Mouse (Mus musculus) thymus, adult 18-20 months (tissue): ENCODE results near the gene Ergic2.

Source experiments
- DNase-seq, 2 experiments: peaks; one replicate each; pipeline ENCODE4 v3.0.0; 2022; ENCODE audit warnings: mixed read lengths in 2 of 2

Ergic2 gene

DNA sequence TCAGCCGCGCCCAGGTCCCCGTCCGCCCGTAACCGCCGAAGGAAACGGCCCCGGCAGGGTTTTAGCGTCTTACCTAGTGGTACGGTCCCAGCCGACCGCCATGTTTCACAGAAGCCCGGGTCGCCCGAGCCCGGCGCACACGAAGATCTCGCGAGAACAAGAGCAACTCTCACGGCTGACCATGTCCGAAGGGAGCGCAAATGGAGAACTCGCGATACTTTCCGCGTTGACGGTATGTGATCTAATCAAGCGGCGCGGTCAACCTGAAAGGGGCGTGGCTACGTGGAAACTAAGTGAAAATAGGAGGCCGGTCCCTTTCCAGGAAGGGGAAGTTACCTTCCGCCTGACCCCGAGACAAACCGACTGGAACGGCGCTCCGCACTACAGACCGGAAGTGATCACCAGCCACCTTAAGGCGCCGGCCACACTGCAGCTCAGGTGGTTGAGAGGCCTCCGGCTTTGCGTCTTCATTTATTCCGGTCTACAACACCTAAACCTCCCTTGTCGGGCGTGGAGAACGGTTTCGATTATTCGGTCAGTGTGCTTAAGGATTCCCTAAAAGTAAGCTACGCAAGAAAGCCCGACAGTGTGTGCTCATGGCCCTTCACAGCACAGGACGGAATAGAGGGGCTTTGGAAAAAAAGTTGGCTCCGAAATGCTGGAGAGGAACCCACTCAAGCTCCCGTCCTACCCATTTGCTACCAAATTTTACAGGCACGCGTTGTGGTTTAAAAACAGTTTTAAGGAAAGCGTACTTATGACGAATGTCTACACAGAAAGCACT is at the start of gene Ergic2:
Gene Ergic2 (minus strand): TSS at position 478 of the 784 bp plus-strand sequence.
- DNase-seq: peak; percentile 91 to 95

DNA sequence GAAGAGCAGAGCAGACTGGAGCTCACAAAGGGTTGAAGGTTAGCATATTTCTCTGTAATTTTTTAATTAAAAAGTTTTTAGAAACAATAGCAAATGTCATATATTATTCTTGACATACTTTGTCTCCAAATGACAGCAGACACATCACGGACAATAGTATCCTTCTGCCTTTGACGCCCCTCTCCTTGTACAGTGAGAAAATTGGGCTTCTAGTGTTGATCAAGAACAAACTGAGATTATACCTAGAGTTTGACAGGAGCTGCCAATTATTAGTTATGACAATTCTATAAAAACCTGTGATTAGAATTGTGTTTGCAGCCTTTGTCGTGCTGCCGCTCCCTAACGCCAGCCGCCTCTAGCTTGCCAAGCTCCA is 48.5 kb upstream of the Ergic2 start:
- no peak for DNase-seq

DNA sequence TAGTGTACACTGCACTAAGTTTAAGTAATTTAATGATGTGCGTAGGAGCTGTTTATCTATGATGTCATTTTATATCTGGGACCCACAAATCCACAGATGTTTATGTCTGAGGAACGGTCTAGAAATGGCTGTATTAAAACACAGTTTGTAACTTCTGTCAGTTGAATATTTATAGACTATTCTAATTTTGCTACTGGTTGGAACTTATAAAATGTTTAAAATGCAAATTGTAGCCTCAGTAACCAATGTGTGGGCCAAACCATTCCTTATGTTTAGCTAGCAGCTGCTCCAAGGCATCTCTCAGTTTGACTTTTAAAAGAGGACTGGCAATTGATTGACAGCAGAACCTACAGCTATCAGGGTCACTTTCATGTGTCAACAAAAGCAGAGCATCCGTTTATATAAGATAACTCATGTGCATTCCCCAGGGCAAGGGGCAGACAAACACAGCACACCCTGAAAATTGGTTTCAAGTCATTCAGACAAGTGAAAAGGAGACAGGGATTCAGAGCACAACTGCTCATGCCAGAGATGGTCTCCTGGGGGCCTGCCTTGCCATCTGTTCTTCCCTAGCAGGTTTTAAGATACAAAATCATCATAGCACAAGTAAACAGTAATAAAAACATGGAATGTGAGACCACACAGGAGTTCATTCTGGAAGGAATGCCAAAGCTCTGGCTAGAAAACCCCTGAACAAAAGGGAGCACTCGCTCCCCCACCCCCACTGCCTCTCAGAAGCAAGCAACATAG is 48.0 kb upstream of the Ergic2 start:
- no peak for DNase-seq

DNA sequence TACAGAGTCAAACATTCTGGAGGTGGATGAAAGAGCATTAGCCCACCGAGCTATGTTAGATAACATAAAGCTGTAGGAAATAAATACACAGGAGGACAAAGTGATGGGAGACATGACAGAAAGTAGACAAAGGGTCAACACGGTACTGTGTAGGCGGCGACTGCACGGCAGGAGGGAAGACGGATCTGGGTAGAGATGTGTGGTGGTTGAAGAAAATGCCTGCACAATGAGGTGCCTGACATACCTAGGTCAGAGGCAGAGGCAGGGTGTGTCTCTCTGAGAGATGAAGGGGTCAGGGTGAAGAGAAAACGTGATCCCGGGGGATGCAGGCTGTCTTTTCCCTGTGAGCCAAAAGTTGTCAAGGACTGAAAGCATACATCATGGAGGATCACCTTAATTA is 46.9 kb upstream of the Ergic2 start:
- DNase-seq: no peak

DNA sequence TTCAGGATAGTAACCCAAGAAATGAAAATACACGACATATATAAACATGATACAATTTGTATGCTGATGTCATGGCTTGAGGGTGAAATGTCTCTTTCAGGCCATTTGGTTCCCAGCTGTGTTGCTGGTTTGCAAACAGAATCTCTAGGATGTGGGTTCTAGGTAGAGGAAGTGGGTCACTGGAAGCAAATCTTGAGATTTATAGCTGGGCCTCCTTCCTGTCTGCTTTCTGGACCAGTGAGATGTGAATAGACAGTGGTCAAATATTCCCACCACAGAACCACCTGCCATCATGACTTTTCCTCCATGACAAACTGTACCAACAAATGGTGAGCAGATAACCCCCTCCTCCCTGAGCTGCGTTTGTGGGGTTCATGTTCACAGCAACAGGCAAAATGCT is 45.6 kb upstream of the Ergic2 start:
- DNase-seq: no peak

DNA sequence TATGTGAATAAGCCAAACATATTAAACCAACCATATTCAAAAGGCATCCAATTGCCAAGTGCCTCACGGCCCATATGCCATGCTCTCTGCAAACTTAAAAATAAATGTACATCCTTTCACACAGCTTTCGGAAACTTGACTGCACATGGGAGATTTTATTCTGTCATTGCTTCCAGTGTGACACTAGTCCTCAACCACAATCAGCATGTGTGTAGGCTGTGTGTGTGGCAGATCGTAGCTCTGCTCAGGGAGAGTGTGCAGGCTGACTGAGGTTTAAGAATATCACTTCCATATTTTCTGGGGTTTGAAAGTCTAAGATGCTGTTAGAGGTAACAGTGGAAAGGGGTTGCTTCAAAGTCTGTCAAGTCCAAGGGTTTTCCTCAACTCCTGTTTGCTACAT is 43.9 kb upstream of the Ergic2 start:
- DNase-seq: no peak

DNA sequence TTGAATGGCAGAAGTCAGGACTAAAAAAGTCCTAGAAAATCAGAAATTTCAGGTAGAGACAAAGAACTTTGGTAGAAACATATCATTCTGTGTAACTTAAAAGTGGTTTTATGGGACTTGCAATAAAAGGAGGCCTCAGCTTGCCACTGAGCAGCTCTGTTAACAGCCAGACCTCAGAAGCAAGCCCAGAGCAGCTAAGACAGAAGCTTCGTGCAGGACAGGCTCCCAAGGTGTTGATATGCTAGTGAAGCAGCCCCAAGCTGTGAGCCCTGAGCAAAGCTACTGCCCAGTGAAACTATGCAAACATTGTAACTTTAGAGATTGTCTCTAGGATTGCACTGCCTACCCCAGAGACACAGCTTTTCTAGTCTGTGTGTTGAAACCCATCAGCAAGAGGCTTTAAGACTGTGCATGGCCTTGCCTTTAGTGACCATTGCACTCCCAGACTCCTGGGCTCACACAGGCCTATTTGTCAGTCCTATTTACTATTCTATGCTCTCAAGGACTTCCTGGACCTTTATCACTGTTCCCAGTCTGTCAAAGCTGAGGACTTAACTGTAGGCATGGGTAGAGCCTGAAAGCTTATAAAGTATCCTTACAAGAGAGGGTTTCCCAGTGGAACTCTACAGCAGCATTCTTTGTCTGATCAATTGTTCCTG is 43.4 kb upstream of the Ergic2 start:
- DNase-seq: no peak

DNA sequence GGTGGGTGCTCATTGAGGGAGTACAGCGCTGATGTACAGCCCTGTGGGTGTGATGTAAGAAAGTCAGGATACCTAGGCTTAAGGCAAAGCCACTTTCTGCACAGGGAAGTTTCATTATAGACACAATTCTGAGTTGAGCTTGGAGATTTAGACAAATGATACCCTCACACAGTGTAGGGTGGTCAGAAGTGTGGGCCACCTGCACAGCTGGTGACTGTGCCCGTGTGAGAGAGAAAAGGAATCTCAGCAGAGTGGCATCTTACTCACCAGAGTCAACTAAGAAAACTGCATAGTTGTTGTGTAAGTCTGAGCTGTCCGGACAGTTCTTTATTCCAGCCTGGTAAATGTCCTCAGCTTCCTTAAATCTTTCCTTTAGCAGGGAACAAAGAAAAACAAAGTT is 37.0 kb upstream of the Ergic2 start:
- DNase-seq: no peak

DNA sequence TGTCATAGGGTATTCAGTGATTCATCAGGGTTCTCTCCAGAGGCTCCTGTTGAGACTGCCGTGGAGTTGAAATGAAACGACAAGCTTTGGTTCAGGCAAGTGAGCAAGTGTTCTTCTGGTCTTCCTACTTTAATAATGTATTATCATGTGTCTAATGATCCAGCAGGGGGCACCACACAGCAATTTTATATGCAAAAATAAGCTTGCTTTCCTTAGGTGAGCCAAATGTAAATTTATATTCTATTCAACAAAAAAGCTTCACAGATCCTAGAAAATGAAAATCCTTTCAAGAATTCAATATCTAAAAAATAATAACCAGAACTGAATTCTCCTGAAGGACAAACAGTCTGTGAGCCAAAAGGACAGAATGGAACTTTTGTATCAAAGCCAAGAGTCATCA is 36.5 kb upstream of the Ergic2 start:
- DNase-seq: no peak

DNA sequence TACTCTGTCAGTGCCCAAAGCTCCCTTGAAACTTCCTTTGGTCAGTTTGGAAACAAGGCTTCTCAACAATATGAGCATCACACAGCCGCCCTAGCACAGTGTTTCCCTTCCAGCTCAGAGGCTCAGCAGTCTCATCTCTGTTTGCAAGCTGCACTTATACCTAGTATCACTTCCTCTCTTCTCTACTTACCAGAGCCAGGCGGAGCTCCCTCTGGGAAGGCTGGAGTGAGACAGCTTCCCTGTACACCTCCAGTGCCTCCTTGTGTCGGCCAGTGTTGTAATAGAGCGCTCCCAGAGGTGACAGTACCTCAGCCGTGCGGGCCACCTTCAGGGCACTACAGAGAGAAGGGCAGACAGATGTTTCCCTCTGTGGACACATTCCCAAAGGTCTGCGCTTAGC is 34.4 kb upstream of the Ergic2 start:
- no peak for DNase-seq

DNA sequence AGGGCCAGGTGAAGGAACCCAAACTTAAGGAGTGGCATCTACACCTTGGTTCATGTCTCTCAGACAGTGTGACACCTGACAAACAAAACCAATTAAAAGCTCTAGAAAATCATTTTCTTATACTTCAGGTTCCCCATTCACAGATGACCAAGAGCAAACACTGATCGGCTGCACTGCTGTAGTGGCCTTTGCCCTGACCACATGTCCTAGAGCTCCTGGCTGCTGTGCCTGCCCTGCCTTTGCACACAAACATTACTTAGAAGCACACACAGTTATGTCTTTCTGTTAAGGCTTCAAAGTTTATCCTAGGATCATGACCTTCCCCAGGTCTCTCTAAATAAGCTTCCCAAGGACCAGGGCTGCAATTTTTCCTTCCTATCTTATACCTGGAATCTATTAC is 32.7 kb upstream of the Ergic2 start:
- DNase-seq: no peak

DNA sequence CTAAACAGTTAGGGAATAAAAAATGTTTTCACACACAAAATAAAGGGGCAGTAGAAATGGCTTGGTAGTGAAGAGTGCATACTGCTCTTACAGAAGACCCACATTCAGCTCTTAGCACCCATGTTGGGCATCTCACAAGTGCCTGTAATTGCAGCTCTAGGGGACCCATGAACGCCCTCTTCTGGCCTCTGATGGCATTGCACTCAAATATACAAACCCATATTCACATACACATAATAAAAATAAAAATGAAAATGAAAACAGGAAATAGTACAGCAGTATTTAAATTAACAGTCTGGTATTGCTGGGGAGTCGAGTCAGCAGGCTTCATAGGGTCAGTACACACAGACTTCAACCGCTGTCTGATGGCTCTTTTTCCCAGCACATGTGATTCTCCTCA is 30.1 kb upstream of the Ergic2 start:
- no peak for DNase-seq

DNA sequence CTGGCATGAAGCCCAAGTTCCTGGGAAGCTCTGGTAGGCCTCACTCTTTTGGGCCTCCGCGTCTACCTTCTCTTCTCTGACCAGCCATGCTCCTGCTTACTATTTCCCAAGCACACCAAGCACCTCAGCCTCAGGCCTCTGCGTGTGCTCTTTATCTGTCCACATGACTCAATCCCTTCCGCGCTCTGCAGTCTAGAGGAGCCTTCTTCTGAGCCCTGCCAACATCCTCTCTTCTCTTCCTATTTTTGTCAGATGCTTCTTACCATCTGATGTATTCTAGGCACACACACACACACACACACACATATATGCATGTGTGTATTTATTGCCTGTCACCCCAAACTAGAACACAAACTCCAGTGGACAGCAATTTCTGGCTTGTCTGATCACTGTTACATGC is 29.5 kb upstream of the Ergic2 start:
- DNase-seq: no peak

DNA sequence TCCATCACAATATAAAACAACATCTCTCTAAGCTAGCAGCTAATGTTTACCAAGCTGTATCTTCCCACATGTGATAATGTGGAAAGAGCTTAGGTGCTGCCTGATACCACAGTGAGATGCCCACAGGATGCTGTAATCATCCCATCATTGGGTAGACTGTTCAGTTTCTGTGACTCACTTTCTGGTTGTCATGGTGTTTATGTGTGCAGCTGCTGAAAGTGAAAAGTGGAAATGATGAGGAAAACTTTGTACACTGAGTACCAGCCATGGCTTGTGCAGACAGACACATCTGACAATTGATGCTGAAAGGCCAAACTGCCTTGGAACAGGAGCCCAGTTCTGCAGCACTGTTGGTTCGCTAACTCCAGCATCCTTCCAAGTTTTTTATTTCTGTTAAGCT is 27.1 kb upstream of the Ergic2 start:
- no peak for DNase-seq

DNA sequence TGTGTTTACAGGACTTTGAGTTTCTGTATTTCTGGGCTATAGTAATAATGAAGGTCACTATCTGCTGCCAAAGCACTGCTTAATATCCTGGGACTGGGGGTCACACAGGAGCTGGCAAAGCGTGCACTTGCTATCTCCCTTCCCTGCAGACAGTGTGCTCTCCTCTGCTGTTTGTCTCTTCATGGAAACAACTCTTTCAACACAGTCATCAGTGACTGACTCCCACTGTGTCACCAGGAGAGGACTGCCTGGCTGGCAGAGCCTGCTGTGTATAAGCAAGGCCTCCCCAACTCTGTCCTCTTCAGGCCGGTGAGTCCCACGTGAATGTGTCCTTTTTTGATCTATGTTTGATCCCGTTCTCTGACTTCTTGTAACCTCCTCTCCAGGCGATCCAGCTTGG is 25.3 kb upstream of the Ergic2 start:
- no peak for DNase-seq

DNA sequence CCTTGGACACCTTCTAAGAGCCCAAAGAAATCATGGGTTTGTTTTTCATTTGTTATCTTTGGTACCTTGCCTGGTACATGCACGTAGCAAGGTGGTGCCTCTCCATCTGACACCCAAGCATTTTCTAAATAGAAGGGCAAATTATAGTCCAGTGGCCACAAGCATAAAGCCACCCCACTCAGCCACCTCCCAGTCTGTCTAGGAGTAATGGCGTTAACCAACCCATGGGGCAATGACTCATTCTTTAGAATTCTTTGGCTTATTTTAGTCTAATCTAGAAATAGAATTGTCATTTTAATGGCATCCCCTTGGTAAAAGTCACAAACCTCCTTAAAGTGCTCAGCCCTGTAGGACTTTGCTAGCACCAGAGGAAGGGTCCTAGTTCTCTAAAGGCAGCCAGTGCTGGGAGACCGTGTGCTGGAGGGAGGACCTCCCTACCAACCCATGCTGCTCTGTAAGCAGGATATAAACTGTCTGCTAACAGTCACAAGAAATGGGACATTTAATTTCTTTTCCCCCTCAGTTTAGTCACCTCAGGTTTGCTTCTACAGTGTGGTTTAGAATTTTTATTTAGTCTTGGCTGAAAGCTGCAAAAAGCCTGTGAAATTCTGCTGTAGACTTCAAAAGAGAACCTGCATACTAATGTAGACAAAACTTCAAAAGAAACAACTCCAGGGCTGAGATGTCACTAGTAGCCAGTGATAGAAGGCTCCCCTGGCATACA is 22.1 kb upstream of the Ergic2 start:
- no peak for DNase-seq

DNA sequence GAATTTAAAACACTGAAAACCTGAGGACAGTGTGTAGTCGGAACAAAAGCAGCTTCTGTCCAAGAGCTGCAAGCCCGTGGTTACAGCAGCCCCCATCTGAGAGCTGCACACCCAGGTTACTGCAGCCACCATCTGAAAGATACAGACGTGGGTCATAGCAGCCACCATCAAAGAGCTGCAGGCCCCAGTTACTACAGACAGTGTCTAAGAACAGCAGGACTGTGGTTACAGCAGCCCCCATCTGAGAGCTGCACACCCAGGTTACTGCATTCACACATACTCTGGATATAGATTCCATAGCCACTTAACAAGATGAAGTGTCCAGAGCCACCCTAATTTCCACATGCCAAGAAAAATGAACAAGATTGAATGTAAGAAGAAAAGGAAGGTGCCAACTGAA is 15.4 kb upstream of the Ergic2 start:
- no peak for DNase-seq

DNA sequence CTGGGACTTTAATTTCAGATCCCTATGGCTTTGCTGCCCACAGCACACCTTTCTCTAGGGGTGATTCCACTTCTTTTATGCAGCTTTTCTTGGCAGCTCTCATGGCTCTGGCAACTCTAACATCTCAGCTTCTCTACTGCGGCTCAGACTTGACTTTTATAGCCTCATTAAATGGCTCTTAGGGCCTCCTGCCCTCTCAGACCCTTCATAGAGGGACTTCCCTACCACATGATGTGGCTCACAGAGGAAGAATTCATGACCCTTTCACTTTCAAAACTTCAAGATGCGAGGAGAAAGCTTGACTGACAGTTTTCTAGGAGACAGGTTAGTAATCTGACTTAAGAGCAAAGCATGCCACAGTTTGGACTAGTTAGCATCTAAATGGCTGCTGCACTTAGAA is 10.5 kb upstream of the Ergic2 start:
- no peak for DNase-seq

DNA sequence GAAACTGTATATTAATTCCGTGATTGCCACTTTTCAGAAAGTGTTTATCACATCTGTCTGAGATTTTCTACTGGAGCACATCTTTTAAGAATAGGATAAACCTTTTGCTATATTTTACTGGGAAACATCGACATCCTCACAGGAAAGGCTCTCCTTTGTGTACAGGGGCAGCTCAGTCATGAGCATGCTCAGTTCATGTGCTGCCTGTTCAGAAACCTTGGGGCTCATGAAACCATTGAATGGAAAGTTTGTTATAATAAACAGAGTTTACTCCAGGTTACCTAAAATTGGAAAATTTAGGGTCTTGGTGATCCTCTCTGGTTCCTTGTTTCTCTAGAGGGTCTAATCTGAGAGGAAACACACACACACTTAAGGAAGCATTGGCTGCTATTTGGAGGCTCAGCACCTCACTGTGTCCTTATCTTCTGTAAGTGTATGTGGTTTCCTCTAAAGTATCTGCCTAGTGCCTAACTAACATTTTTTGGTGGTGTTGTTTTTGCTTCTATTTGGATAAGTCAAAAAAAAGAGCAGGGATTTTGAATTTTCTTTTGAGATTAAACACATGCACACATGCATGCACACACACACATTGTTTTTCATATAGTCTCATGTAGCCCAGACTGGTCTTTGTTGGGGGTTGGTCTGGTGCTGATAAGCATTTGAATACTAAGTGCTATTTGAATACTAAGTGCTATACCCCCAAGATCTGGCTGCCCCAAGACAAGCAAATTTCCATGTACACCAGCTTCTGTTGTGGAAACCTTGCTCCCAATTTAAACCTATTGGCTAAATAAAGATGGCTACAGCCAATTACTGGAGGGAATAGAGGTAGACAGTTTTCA is 6.3 kb upstream of the Ergic2 start:
- DNase-seq: no peak

DNA sequence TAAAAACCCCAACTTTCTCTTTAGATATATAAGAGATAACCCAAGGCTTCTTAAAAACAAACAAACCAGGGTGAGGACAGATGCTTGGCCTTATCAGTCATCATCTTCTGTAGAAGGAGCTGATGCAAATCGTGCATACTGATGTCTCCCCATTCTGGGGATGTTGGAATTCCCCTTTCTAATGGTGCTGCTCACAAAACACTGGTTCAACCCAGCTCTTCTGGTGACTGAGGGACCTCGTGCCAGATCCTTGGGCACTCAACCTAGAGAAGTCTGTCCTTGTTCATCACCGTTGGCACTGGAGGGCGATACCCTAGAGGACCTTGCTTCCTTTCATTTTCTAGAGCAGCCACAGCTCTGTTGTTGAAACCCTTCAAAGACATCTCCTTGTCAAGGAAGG is 4.6 kb upstream of the Ergic2 start:
- no peak for DNase-seq

DNA sequence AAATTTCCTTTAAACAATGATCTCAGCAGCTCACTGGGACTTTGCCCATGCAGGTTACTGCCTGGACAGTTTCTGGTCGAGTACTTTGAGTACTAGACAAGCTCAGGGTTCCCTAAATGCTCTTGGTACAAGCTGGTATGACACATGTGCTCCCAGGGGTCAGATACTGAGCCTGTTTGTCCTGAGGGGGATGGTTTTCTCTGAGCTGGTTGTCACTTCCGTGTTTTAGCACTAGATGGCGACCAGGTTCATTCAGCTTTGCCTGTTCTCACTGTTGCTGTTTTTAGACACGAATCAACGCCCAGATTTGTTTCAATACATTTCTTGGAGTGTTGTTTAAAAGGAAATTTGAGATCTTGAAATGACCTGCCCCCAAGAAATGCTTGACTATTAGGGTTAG is 2.6 kb upstream of the Ergic2 start:
- peak in 1 of 2 experiments; percentile 9 for DNase-seq

DNA sequence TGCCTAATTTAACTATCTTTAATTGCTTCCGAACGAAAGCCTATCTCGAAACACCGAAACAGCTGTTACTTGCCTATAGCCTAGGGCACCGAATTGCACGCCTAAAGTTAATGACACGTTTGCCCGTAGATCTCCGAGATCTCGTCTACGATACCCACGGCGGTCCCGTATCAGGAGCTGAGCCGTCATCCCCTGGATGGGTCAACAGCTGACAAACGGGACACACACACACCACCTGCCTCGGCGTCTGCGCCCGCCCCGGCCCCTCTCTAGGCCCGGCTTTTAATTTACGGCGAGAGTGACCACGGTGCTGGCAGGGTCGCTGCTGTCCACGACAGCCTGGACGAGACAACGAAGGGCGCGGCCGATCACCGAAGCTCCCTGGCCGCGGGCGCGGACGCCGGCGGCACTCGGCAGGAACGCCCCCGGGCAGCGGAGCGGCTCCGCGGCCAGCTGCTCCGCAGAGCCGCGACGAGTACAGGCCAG is 740 bp downstream of the Ergic2 start:
- no peak for DNase-seq
